Mouse (Mus musculus) stomach, postnatal 0 days (tissue): ENCODE data around the gene Atp8a2. TPM values are rescaled to one million over a fixed set of nuclear protein-coding genes. Genes with fewer than 3 reads are reported as not detected.

ENCODE experiments used
- ATAC-seq: fragments of 200-750 bp; cut with Nextera tagmentation; 2 replicates; pipeline ENCODE4 v1.8.0; 2017; ENCODE audit not compliant: low FRiP score, low TSS enrichment
- DNase-seq: peaks from one replicate; pipeline ENCODE4 v3.0.0-alpha.2; 2016; ENCODE audit warnings: low spot score
- H3K27ac ChIP-seq: fragments of 300-500 bp; sonication (generic); replicated peaks from 2 replicates; pipeline ENCODE4 v1.5.1; 2014; ENCODE audit warnings: mild to moderate bottlenecking, control low read depth
- H3K27me3 ChIP-seq: fragments of 300-500 bp; sonication (generic); 2 replicates; pipeline ENCODE4 v1.6.1; 2014; ENCODE audit warnings: low read length; ENCODE audit not compliant: control insufficient read depth, insufficient read depth
- H3K36me3 ChIP-seq: fragments of 300-500 bp; sonication (generic); 2 replicates; pipeline ENCODE4 v1.6.1; 2014; ENCODE audit warnings: low read length, mixed read lengths; ENCODE audit not compliant: control insufficient read depth, insufficient read depth
- H3K4me1 ChIP-seq: fragments of 300-500 bp; sonication (generic); replicated peaks from 2 replicates; pipeline ENCODE4 v1.6.1; 2014; ENCODE audit warnings: antibody characterized with exemption; ENCODE audit not compliant: control insufficient read depth, insufficient read depth
- H3K4me2 ChIP-seq: fragments of 300-500 bp; sonication (generic); replicated peaks from 2 replicates; pipeline ENCODE4 v1.6.1; 2014; ENCODE audit warnings: low read depth, mild to moderate bottlenecking, control low read depth, moderate library complexity
- H3K4me3 ChIP-seq: fragments of 300-500 bp; sonication (generic); 2 replicates; pipeline ENCODE4 v1.5.1; 2014; ENCODE audit warnings: low read depth, low read length, control low read depth
- H3K9ac ChIP-seq: fragments of 300-500 bp; sonication (generic); 2 replicates; pipeline ENCODE4 v1.6.1; 2014; ENCODE audit warnings: mild to moderate bottlenecking, low read length, control low read depth, mixed read lengths
- H3K9me3 ChIP-seq: fragments of 300-500 bp; sonication (generic); 2 replicates; pipeline ENCODE4 v1.6.1; 2016; ENCODE audit warnings: low read length; ENCODE audit not compliant: control insufficient read depth
- CTCF ChIP-seq: IDR thresholded peaks from 2 replicates; pipeline ENCODE4 v1.5.1; 2016; ENCODE audit warnings: antibody characterized with exemption, low read depth, mild to moderate bottlenecking, moderate library complexity
- EP300 ChIP-seq: optimal IDR thresholded peaks from 2 replicates; pipeline ENCODE3; 2016; ENCODE audit warnings: antibody characterized with exemption
- WGBS: fragments of 180-500 bp; shearing (Covaris S2); extraction: QIAGEN DNeasy Blood & Tissue Kit; methylation state at CpG from one replicate; pipeline ENCODE4 v1.1.7; 2014; 5-methylcytosine and 5-hydroxymethylcytosine counted together
- polyA plus RNA-seq: library from polyadenylated mRNA; unstranded; fragments of >200 nt; fragmentation: Nextera tagmentation; extraction: Ambion mirVana; gene quantifications from 2 replicates; pipeline ENCODE4 v1.2.1, GENCODE M21; 2015

The Atp8a2 gene
- polyA plus RNA-seq, 1 experiment from 2014 or later: 6.3 TPM

DNA sequence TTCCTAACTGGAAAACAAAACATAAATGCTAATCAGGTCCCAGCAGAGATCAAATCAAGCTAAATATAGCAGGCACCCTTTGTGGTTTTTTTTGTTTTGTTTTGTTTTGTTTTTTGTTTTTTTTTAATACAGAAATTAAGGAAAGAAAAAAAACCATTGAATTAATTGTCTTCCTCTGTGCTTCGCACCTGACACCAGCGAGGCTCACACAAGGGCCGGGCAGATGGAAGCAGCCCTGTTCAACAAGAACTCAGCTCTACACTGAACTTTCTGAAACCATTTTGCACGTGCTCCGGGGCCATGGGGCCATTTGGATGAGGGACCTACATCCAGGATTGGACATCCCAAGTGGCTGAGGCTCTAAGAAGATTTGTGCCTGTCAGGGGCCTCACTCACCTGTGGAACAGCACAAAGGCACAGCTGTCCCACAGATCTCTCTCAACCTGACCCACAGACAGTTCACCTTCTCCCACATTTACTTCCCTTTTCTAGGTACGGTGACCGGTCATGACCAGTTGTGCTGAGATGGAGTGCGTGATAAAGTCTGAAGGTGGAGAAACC, 459.2 kb downstream of the Atp8a2 start:
- 86% methylated on average over 8 of the region's 8 CpGs for WGBS
- H3K36me3 ChIP-seq: no peaks in the 10 kb centered on the region
- no peak overlapping the region for H3K4me2 ChIP-seq
- no peaks in the 10 kb centered on the region for H3K27me3 ChIP-seq
- no peak for ATAC-seq
- H3K27ac ChIP-seq: no peak overlapping the region
- H3K4me1 ChIP-seq: no peaks in the 10 kb centered on the region
- no peak overlapping the region for H3K9ac ChIP-seq
- H3K9me3 ChIP-seq: no peaks in the 10 kb centered on the region
- no peak for DNase-seq
- TF ChIP-seq EP300: no peak
- TF ChIP-seq CTCF: no peak
- H3K4me3 ChIP-seq: no peak overlapping the region

GRCm38 (mm10) chr14:59736861-59737700, 459.9 kb downstream of the Atp8a2 start:
- ATAC-seq (no peak), DNase-seq (no peak)
- no peak for TF ChIP-seq EP300
- TF ChIP-seq CTCF: no peak
- H3K4me3 ChIP-seq: no peak overlapping the region
- no peaks in the 10 kb centered on the region for H3K9me3 ChIP-seq
- H3K27me3 ChIP-seq: no peaks in the 10 kb centered on the region
- H3K4me1 ChIP-seq: no peaks in the 10 kb centered on the region
- no peak overlapping the region for H3K9ac ChIP-seq
- no peak overlapping the region for H3K4me2 ChIP-seq
- H3K36me3 ChIP-seq: no peaks in the 10 kb centered on the region
- WGBS: 76% methylated on average over 9 of the region's 9 CpGs
- no peak overlapping the region for H3K27ac ChIP-seq

GRCm38 (mm10) chr14:59730043-59730390, 467.0 kb downstream of the Atp8a2 start:
- H3K4me1 ChIP-seq: no peaks in the 10 kb centered on the region
- no peak overlapping the region for H3K4me3 ChIP-seq
- H3K27ac ChIP-seq: no peak overlapping the region

GRCm38 (mm10) chr14:59729298-59730042, 467.5 kb downstream of the Atp8a2 start:
- Histone ChIP-seq H3K4me2 (no peak overlapping the region), H3K9ac (no peak overlapping the region), H3K27ac (no peak overlapping the region), H3K9me3 (no peaks in the 10 kb centered on the region), H3K36me3 (no peaks in the 10 kb centered on the region), H3K27me3 (no peaks in the 10 kb centered on the region), H3K4me1 (no peaks in the 10 kb centered on the region), H3K4me3 (no peak overlapping the region)
- no peak for ATAC-seq
- TF ChIP-seq EP300: no peak
- TF ChIP-seq CTCF: no peak
- WGBS: 21% methylated on average over 3 of the region's 3 CpGs
- DNase-seq: no peak

More at GRCm38 (mm10) chr14:59730043-59730390, 467.0 kb downstream of the Atp8a2 start:
- H3K27me3 ChIP-seq: no peaks in the 10 kb centered on the region
- DNase-seq (no peak), ATAC-seq (no peak; the same call in 1 of the 2 replicates)
- H3K4me2 ChIP-seq: no peak overlapping the region
- no peak overlapping the region for H3K9ac ChIP-seq
- H3K9me3 ChIP-seq: no peaks in the 10 kb centered on the region
- TF ChIP-seq EP300 (no peak), CTCF (no peak)
- WGBS: 41% methylated on average over 3 of the region's 3 CpGs
- H3K36me3 ChIP-seq: no peaks in the 10 kb centered on the region

- Histone ChIP-seq H3K4me1 (no peaks in the 10 kb centered on the region), H3K9ac (no peak overlapping the region), H3K9me3 (no peaks in the 10 kb centered on the region), H3K36me3 (no peaks in the 10 kb centered on the region), H3K27me3 (no peaks in the 10 kb centered on the region), H3K4me2 (no peak overlapping the region), H3K27ac (no peak overlapping the region), H3K4me3 (no peak overlapping the region)
- TF ChIP-seq CTCF: no peak
- TF ChIP-seq EP300: no peak
- WGBS: 85% methylated on average over 4 of the region's 4 CpGs
- ATAC-seq (no peak), DNase-seq (no peak)
Measured at GRCm38 (mm10) chr14:59727016-59727415, 470.0 kb downstream of the Atp8a2 start.
